8 mouse cellular contexts compared by ENCODE assay signal in the genomic region with DNA sequence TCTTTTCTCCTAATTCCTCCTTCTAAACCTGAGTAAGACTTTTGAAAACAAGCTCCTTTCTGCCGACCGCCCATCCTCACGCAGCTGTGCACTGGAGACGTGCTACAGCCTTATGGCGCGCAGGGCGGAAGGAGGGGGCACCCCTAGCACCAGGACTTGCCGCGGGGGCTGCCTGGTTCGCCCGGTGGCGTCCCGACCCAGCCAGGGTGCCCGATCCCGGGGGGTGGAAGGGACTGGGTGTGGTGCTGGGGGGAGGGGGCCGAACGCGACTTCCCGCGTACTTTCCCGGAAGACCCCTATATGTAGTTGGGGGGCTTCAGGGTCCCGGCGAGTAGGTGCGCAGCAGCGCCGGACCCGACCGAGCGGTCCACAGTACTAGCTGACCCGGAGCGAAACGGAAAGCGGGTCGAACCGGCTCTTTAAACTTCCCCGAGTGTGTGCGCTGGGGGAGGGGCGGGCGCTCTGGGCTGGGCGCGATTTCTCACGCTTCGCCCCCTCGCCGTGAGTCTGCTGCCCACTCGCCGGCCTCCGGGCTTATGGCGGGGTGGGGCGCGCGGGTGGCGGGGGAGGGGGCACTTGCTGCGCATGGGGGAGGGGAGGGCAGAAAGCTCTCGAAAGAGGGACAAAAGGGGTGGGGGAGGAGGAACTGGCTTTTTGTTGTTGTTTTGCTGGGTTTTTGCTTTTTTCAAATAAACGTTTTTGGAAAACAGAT. TPM values are rescaled to one million over a fixed set of nuclear protein-coding genes. Genes with fewer than 3 reads are reported as not detected.
A peak's percentile ranks its signal among the peaks of the same experiment; 100 is the strongest.
DNase-seq lines count a peak whose midpoint lies in the region; ATAC-seq and TF ChIP-seq lines count a peak whose summit lies in the region.

No protein-coding gene starts in this region.

- peaks cover 37% of the 10 kb centered on the region for H3K4me1 ChIP-seq in hindbrain, embryonic 14.5 days (replicated peaks; ENCODE audit: control insufficient read depth, insufficient read depth, low read length)

- H3K9me3 ChIP-seq in hindbrain, embryonic 14.5 days (ENCODE audit: control insufficient read depth, low read length) = no peaks in the 10 kb centered on the region

- H3K4me3 ChIP-seq in hindbrain, embryonic 14.5 days (replicated peaks; ENCODE audit: low read length) = peak overlapping the region; percentile 81
- H3K4me3 ChIP-seq in left cerebral cortex, adult 2 months = peak overlapping the region; percentile 84

- no peaks in the 10 kb centered on the region for H3K27me3 ChIP-seq in hindbrain, embryonic 14.5 days (ENCODE audit: control insufficient read depth, insufficient read depth, low read length)

- no peaks in the 10 kb centered on the region for H3K36me3 ChIP-seq in hindbrain, embryonic 14.5 days (replicated peaks; ENCODE audit: control insufficient read depth, insufficient read depth)

- peak; percentile 79 for DNase-seq in T-cell, adult 2 months (ENCODE audit: low spot score)
- peak; percentile 86 to 89 for DNase-seq in cerebellum, postnatal 14 days
- peak; percentile 76 for DNase-seq in gastrocnemius, adult 18-20 months (ENCODE audit: low spot score)
- peak; percentile 64 for DNase-seq in hindbrain, embryonic 14.5 days (ENCODE audit: low spot score)
- peak; percentile 78 for DNase-seq in left cerebral cortex, adult 2 months (ENCODE audit: extremely low spot score in 1 of 2, low spot score in 2 of 2)
- DNase-seq in lung, postnatal 4 days = peak; percentile 88 to 92
- peak; percentile 72 for DNase-seq in right cerebral cortex, adult 2 months (ENCODE audit: low spot score in 2 of 2)
- peak; percentile 72 to 82 for DNase-seq in urinary bladder, postnatal 36 days (ENCODE audit: low spot score in 2 of 2)

- TF ChIP-seq CTCF in left cerebral cortex, adult 2 months (IDR thresholded peaks at IDR 0.05) = no peak

- intact Hi-C loops in left cerebral cortex, adult 2 months (cut with DNase I) = loop anchor here (2.0 kb wide), 3 partner anchors 19 to 211 kb away; no protein-coding TSS in a partner anchor

- WGBS in hindbrain, embryonic 14.5 days = under 1% methylated on average over 52 of the region's 56 CpGs

- H3K4me2 ChIP-seq in hindbrain, embryonic 14.5 days (replicated peaks) = peak overlapping the region; percentile 76

- H3K9ac ChIP-seq in hindbrain, embryonic 14.5 days = peak overlapping the region; percentile 97

- peak; percentile 38; the same call in 1 of the 2 replicates for ATAC-seq in hindbrain, embryonic 14.5 days (ENCODE audit: low FRiP score)

- H3K27ac ChIP-seq in hindbrain, embryonic 14.5 days = peak overlapping the region; percentile 99
- H3K27ac ChIP-seq in left cerebral cortex, adult 2 months = peak overlapping the region; percentile 100

RNA-seq across cellular contexts. Expression of a gene that starts 2.3 kb away (rescaled TPM):
- total RNA-seq in gastrocnemius, adult 18-20 months (2021) = 10 to 100 TPM; 66.9 to 86.5 TPM
- 73.0 and 85.4 TPM in 2 replicates for polyA plus RNA-seq in hindbrain, embryonic 14.5 days (2014; fragmentation: Nextera tagmentation; extraction: Ambion mirVana)
- 100 to 1,000 TPM; 278 to 279 TPM for total RNA-seq in left cerebral cortex, adult 2 months (2021)

Comparison
In these comparisons a context has a peak if more than half of its experiments do, and no peak if none do; other contexts are left out.
1. Peak in every context shown above with its lines: DNase-seq, ATAC-seq, H3K4me3 ChIP-seq and H3K27ac ChIP-seq.